Mouse (Mus musculus) hindbrain, embryonic 10.5 days (tissue): ENCODE measurements at regions not wholly inside any gene's neighbourhood (a gene's known extent, or its start where the extent isn't known, plus 50 kb on each side); places are given as distances from the start of the nearest gene placed in this dataset.
A peak's percentile ranks its signal among the peaks of the same experiment; 100 is the strongest.

ENCODE experiments used
- DNase-seq: peaks from one replicate; pipeline ENCODE4 v3.0.0-alpha.2; 2017; ENCODE audit warnings: low spot score
- H3K27ac ChIP-seq: fragments of 300-500 bp; sonication (generic); 2 replicates; pipeline ENCODE4 v1.5.1; 2016; ENCODE audit warnings: mild to moderate bottlenecking, moderate library complexity
- H3K27me3 ChIP-seq: fragments of 300-500 bp; sonication (generic); 2 replicates; pipeline ENCODE4 v1.6.1; 2016; ENCODE audit warnings: mild to moderate bottlenecking; ENCODE audit not compliant: poor library complexity, insufficient read depth, severe bottlenecking
- H3K36me3 ChIP-seq: fragments of 300-500 bp; sonication (generic); 2 replicates; pipeline ENCODE4 v1.6.1; 2016; ENCODE audit warnings: mild to moderate bottlenecking, moderate library complexity
- H3K4me1 ChIP-seq: fragments of 300-500 bp; sonication (generic); replicated peaks from 2 replicates; pipeline ENCODE4 v1.6.1; 2016; ENCODE audit warnings: mild to moderate bottlenecking
- H3K4me3 ChIP-seq: fragments of 300-500 bp; sonication (generic); 2 replicates; pipeline ENCODE4 v1.5.1; 2016; ENCODE audit warnings: mild to moderate bottlenecking, moderate library complexity
- H3K9me3 ChIP-seq: fragments of 300-500 bp; sonication (generic); 2 replicates; pipeline ENCODE4 v1.6.1; 2016; ENCODE audit warnings: mild to moderate bottlenecking, moderate library complexity
- WGBS: fragments of 180-500 bp; shearing (Covaris S2); methylation state at CpG from one replicate; pipeline ENCODE4 v1.1.7; 2016; 5-methylcytosine and 5-hydroxymethylcytosine counted together

DNA sequence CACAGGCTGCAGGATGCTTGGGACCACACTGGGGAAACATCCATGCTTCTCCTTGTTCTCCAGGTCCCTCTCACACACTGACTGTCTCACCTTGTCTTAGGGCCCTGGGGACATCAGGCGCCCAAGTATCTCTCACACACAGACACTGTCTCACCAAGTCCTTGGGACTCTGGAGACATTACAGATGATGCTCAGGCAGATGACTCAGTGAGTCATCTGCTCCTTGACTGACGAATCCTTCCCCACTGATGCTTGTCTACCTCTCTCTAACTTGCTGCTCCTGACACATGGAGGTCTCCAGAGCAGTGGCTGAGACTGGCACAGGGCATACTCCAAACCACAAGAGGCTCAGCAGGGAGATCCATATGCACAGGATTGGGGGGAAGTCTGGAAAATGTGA, 263.1 kb downstream of the Rps15a start:
- Histone ChIP-seq H3K4me1 (peaks cover 13% of the 10 kb centered on the region; the same call in 1 of the 2 replicates), H3K4me3 (no peak overlapping the region), H3K27ac (peak overlapping the region; percentile 29; the same call in 1 of the 2 replicates), H3K27me3 (no peaks in the 10 kb centered on the region), H3K36me3 (no peaks in the 10 kb centered on the region), H3K9me3 (no peaks in the 10 kb centered on the region)
- no peak for DNase-seq
- WGBS: 83% methylated on average over 2 of the region's 2 CpGs

DNA sequence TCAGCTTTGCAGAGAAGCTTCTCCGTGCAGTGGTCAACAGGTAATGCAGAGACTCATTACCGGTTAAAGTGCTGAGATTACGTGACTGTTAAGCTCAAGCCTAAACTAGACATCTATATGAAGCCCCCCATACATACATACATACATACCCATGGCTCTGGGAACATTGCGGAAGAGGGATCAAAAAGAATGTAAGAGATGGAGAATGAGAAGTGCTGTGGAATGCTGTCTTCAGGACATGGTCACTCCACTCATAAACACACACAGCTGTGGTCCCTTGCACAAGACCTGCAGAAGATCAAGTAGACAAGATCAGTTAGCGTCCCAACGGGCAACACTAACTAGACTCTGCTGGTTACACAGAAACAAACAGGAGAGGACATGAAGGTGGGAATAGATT, 265.2 kb downstream of the Rps15a start:
- DNase-seq: no peak
- H3K4me3 ChIP-seq: no peak overlapping the region
- H3K4me1 ChIP-seq: peaks cover 9% of the 10 kb centered on the region; the same call in 1 of the 2 replicates
- no peaks in the 10 kb centered on the region for H3K36me3 ChIP-seq
- H3K27ac ChIP-seq: no peak overlapping the region
- WGBS: 96% methylated on average over 6 of the region's 6 CpGs
- H3K27me3 ChIP-seq: no peaks in the 10 kb centered on the region
- H3K9me3 ChIP-seq: no peaks in the 10 kb centered on the region

DNA sequence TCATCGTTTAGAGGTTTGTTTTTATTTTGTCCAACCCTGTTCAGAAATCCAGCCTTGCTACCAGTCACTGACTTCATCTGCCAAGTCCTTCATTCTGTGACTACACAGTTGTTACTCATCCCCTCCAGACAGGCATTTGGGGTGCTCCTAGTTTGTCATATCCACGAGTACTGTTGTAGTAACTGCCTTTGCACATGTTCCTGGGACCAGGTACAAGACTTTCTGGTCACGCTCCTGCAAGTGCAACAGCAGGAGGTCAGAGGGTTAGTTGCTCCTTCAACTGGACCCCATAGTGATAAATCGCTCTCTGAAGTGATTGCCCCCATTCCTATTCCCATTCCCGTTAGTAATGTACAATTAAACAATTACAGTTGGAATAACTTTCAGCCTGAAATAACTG, 269.9 kb downstream of the Rps15a start:
- Histone ChIP-seq H3K36me3 (no peaks in the 10 kb centered on the region), H3K4me3 (no peak overlapping the region), H3K9me3 (no peaks in the 10 kb centered on the region), H3K27ac (no peak overlapping the region), H3K27me3 (no peaks in the 10 kb centered on the region), H3K4me1 (peaks cover 7% of the 10 kb centered on the region; the same call in 1 of the 2 replicates)
- no peak for DNase-seq
- WGBS: 88% methylated on average over 5 of the region's 5 CpGs

DNA sequence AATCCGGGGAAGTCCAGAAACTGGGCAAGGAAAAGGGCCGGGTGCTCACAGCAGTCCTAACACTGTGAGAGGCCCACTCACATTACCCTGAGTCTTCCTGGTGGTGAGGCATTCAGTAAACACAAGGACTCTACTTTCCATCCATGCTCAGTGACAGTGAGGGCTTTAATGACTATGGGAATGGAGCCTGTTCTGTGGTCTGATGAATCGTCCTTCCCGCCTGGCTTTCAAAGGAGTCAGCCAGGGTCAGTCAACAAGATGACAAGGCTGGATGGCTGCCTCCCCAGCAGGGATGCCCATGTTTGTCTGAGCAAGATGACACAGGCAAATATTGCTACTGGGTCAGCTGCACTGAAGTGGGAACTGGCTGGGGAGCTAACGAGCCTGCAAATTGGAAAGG, 273.2 kb downstream of the Rps15a start:
- 48% methylated on average over 5 of the region's 5 CpGs for WGBS
- DNase-seq: no peak
- H3K4me1 ChIP-seq: peaks cover 7% of the 10 kb centered on the region; the same call in 1 of the 2 replicates
- H3K4me3 ChIP-seq: no peak overlapping the region
- no peaks in the 10 kb centered on the region for H3K27me3 ChIP-seq
- H3K27ac ChIP-seq: no peak overlapping the region
- H3K36me3 ChIP-seq: no peaks in the 10 kb centered on the region
- no peaks in the 10 kb centered on the region for H3K9me3 ChIP-seq

DNA sequence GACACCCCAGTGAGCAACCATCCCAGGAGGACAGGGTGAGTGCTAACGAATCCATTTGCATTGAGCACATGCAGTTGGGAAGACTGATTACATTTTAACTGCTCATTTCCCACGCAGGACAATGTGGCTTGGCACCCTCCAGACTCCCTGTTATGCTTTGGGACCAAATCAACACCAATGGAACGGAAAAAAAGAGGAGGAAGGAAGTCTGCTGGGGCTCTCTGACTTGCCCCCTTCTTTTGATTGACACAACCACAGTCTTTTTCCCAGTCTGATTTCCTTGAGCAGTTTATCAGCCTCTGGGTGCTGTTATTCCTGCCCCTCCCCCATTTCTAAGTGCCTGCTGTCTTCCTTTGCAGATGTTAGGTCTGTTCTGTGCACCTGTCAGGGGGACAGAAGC, 321.0 kb downstream of the Rps15a start:
- Histone ChIP-seq H3K27ac (no peak overlapping the region), H3K9me3 (no peaks in the 10 kb centered on the region), H3K4me1 (no peaks in the 10 kb centered on the region; the same call in 1 of the 2 replicates), H3K27me3 (no peaks in the 10 kb centered on the region), H3K36me3 (no peaks in the 10 kb centered on the region), H3K4me3 (no peak overlapping the region)
- 49% methylated on average over 3 of the region's 3 CpGs for WGBS
- no peak for DNase-seq

DNA sequence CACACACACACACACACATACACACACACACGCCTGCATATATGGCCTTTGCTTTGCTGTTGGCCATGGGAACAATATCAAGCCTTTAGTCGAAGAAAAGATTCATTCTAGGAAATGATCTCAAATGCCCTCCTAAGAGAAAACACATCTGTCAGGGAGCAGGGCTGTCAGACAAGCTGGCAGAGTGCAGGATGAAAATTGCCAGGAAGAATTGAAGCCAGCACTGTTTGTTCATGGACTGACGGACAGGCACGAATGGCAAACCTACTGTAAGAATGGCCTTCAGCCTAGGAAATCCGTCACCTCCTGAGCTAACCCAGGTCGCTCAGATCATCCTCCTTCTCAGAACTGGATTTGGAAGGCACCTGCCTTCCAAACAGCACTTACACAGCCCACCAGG, 322.0 kb downstream of the Rps15a start:
- Histone ChIP-seq H3K4me1 (no peaks in the 10 kb centered on the region; the same call in 1 of the 2 replicates), H3K4me3 (no peak overlapping the region)
- 81% methylated on average over 6 of the region's 6 CpGs for WGBS

DNA sequence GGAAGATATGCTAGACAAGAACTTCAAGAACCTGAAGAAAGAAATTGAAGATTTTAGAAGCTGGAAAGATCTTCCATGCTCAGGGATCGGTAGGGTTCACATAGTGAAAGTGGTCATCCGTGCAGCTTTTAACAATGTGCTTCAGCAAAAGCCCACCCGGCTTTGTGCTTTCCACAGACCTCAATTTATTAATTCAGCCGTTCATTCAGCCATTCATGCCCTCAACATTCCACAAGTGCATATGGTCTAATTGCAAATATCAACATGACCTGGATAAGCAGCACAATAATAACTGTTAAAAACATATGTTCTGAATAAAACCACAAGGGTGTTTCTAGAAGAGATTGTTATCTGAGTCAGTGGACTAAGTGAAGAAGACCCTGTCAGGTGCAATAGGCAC, 323.5 kb downstream of the Rps15a start:
- DNase-seq: no peak
- no peaks in the 10 kb centered on the region; the same call in 1 of the 2 replicates for H3K4me1 ChIP-seq

More for the DNA sequence above, 322.0 kb downstream of the Rps15a start:
- Histone ChIP-seq H3K36me3 (no peaks in the 10 kb centered on the region), H3K9me3 (no peaks in the 10 kb centered on the region), H3K27ac (no peak overlapping the region), H3K27me3 (no peaks in the 10 kb centered on the region)
- no peak for DNase-seq

DNA sequence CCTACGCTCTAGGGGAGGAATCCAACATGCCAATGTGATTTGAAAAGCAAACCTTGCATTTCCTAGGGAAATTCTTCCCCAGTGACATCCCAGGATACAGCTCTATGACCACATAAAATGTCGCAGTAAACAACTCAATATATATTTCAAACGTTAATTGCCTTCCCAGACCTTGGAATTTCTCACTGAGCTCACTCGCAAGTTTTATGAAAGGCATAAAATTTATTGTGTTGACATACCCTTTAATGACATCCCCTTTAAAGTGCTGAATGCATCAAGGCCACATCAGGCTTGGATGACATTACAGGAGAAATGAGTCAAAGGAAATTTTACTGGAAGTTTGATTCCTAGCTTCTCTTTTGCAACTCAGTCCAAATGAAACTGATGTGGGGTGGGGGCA, 337.0 kb downstream of the Rps15a start:
- 88% methylated on average over 4 of the region's 4 CpGs for WGBS
- peaks cover under 1% of the 10 kb centered on the region; the same call in 1 of the 2 replicates for H3K9me3 ChIP-seq
- H3K4me1 ChIP-seq: no peaks in the 10 kb centered on the region
- no peak overlapping the region for H3K4me3 ChIP-seq
- DNase-seq: no peak
- peaks cover 1% of the 10 kb centered on the region; the same call in 1 of the 2 replicates for H3K27me3 ChIP-seq
- no peak overlapping the region for H3K27ac ChIP-seq
- no peaks in the 10 kb centered on the region for H3K36me3 ChIP-seq

More for the DNA sequence above, 323.5 kb downstream of the Rps15a start:
- WGBS: 85% methylated on average over 4 of the region's 4 CpGs
- Histone ChIP-seq H3K27me3 (no peaks in the 10 kb centered on the region), H3K36me3 (no peaks in the 10 kb centered on the region), H3K4me3 (no peak overlapping the region), H3K9me3 (no peaks in the 10 kb centered on the region), H3K27ac (no peak overlapping the region)

DNA sequence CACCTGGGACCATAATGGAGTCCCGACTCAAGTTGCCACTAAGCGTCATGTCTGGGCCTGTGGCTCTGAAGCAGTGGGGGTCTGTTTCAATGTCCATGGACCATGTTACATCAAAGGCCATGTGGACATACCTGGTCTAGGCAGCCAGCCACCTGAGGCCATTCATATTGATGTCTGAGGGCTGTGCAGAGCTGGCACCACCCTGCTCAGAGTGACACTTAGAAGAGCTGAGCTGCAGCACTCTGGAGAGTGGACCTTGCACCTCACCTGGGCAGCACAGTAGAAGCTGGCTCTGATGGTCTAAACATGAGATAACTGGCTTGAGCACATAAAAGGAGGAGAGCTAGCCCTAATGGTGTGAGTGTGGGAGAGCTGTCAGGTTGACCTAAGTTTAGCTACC, 338.1 kb downstream of the Rps15a start:
- Histone ChIP-seq H3K27ac (no peak overlapping the region), H3K4me1 (no peaks in the 10 kb centered on the region), H3K27me3 (peaks cover 6% of the 10 kb centered on the region; the same call in 1 of the 2 replicates), H3K36me3 (no peaks in the 10 kb centered on the region), H3K9me3 (peaks cover 11% of the 10 kb centered on the region), H3K4me3 (no peak overlapping the region)
- no peak for DNase-seq
- 88% methylated on average over 2 of the region's 2 CpGs for WGBS

DNA sequence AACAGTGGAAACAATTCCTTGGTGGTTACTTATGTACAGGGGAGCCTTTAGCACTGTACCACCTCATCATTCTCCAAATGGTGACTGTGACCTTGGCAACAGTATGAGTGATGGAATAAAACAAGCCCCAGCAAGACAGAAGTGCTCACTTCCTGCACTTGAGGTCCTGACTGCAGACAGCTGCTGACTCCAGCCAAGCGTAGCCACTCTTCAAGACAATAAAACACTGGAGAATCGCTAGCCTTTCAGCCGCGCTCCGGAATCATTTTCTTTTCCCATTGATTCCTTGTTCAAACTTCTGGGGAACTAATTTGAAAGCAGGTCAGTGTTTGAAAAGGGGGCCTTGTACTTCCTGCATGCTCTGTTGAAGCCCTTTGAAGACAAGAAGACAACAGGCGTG, 344.2 kb downstream of the Rps15a start:
- 43% methylated on average over 6 of the region's 6 CpGs for WGBS
- H3K9me3 ChIP-seq: peaks cover 19% of the 10 kb centered on the region
- peaks cover 30% of the 10 kb centered on the region for H3K27me3 ChIP-seq
- H3K27ac ChIP-seq: no peak overlapping the region; the same call in 1 of the 2 replicates
- no peaks in the 10 kb centered on the region for H3K36me3 ChIP-seq
- no peak overlapping the region for H3K4me3 ChIP-seq
- peaks cover 17% of the 10 kb centered on the region for H3K4me1 ChIP-seq
- DNase-seq: peak; percentile 48

DNA sequence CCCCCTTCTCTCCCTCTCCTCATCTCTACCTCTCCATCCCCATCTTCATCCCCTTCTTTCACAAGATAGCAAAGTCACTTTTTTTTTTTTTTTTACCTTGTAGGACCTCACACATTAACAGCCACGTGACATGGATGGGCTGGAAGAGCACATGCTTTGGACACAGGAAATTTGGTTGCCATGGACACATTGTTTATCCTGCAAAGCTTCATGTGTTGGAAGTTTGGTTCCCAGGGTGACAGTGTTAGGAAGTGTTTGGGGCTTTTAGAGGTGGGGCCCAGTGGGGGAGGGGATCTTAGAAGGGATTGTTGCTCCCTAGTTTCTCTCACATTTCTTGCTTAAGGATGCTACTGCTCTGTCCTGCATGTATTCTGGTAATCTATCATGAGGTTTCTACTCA, 356.5 kb downstream of the Rps15a start:
- Histone ChIP-seq H3K36me3 (no peaks in the 10 kb centered on the region), H3K27me3 (no peaks in the 10 kb centered on the region), H3K27ac (no peak overlapping the region), H3K4me1 (no peaks in the 10 kb centered on the region), H3K9me3 (no peaks in the 10 kb centered on the region), H3K4me3 (no peak overlapping the region)
- no peak for DNase-seq
- 44% methylated on average over 1 of the region's 1 CpGs for WGBS

DNA sequence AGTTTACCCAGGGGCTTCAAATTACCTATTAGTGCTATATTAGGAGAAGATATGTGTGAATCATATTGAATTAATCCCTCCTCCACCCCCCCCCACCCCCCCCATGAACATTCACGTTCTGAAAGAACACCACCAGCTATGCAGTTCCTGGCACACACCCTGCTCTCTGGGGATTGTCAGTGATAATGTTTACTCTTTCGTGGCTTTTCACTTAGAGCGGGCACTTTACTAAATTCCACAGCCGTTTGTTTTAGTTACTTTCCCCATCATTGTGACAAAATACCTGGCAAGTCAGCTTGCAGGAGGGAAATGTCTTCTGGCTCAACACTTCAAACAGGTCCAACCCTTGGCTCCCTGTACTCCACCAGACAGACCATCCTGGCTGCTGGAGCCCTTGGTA, 359.0 kb downstream of the Rps15a start:
- Histone ChIP-seq H3K4me1 (peaks cover 4% of the 10 kb centered on the region; the same call in 1 of the 2 replicates), H3K9me3 (no peaks in the 10 kb centered on the region), H3K36me3 (no peaks in the 10 kb centered on the region), H3K4me3 (no peak overlapping the region), H3K27me3 (no peaks in the 10 kb centered on the region), H3K27ac (no peak overlapping the region)
- no peak for DNase-seq
- 81% methylated on average over 4 of the region's 4 CpGs for WGBS

DNA sequence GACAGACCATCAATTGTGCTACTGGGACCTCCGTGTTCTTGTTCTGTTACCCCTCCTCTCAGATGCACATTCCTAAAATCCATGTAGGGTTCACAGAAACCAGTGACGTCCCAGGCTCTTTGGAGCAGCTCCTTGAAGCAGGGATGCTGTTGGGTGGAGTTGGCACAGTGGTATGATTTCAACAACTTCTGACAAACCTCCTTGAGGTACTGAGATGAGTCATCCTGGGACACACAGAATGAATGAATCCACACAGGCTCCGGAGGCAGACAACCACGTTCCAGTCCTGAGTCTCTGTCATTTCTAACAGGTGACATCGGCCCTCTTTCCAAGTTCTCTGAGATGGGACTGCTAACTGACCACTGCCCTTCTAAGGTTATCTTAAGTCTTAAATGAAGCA, 360.2 kb downstream of the Rps15a start:
- no peaks in the 10 kb centered on the region for H3K27me3 ChIP-seq
- no peak overlapping the region for H3K4me3 ChIP-seq
- H3K4me1 ChIP-seq: peaks cover 4% of the 10 kb centered on the region; the same call in 1 of the 2 replicates
- H3K9me3 ChIP-seq: no peaks in the 10 kb centered on the region
- no peak overlapping the region for H3K27ac ChIP-seq
- no peak for DNase-seq
- WGBS: 85% methylated on average over 5 of the region's 5 CpGs
- no peaks in the 10 kb centered on the region for H3K36me3 ChIP-seq

DNA sequence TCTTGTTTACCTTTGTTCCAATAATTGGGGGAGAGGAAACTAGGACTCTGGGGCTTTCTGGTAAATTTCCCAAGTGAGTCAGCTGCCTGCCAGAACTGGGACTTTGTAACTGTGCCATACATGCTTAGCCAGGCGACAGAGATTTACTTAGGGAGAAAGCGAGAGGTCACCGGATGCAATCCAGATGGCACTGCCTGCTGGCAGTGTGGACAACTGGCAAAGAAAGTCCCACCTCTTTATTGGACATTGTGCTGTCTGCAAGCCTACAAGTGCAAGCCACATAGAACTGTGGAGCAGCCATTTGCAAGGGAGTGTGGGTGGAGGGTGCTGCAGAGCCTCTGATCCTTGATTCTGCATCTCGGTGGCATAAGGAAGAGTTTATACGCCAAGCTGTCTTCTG, 362.7 kb downstream of the Rps15a start:
- H3K27ac ChIP-seq: no peak overlapping the region
- H3K4me1 ChIP-seq: peaks cover 4% of the 10 kb centered on the region; the same call in 1 of the 2 replicates
- H3K4me3 ChIP-seq: no peak overlapping the region
- WGBS: 81% methylated on average over 5 of the region's 5 CpGs
- H3K9me3 ChIP-seq: no peaks in the 10 kb centered on the region
- H3K27me3 ChIP-seq: no peaks in the 10 kb centered on the region
- no peak for DNase-seq
- H3K36me3 ChIP-seq: no peaks in the 10 kb centered on the region
